Mouse (Mus musculus): ENCODE data around the gene Ptpre.
"Not testable (repeated sequence)": the region's sequence is repeated elsewhere in the genome, so short reads cannot be mapped to it uniquely, and the experiment has no call there.

Gene Ptpre

GRCm38 (mm10) chr7:135534548-135535189, 2.6 kb upstream of the Ptpre start:
- no peak for DNase-seq (ENCODE audit: low spot score)

- no peak for DNase-seq (ENCODE audit: low spot score)
These were observed 1.4 kb upstream of the Ptpre start for GRCm38 (mm10) chr7:135535908-135536307.

GRCm38 (mm10) chr7:135537948-135538741, 864 bp downstream of the Ptpre start:
- peak; percentile 42 for DNase-seq (ENCODE audit: low spot score)

- DNase-seq (ENCODE audit: low spot score), result no peak
These were observed 2.1 kb downstream of the Ptpre start for GRCm38 (mm10) chr7:135539429-135539828.

GRCm38 (mm10) chr7:135542235-135542634, 5.0 kb downstream of the Ptpre start:
- DNase-seq (ENCODE audit: low spot score), result no peak

GRCm38 (mm10) chr7:135543033-135543432, 5.8 kb downstream of the Ptpre start:
- no peak for DNase-seq (ENCODE audit: low spot score)

- DNase-seq (ENCODE audit: low spot score), result no peak
These were observed 7.0 kb downstream of the Ptpre start for GRCm38 (mm10) chr7:135544321-135544720.

GRCm38 (mm10) chr7:135545957-135546356, 8.7 kb downstream of the Ptpre start:
- no peak for DNase-seq (ENCODE audit: low spot score)

- DNase-seq (ENCODE audit: low spot score), result no peak
These were observed 9.2 kb downstream of the Ptpre start for GRCm38 (mm10) chr7:135546530-135546929.

- DNase-seq (ENCODE audit: low spot score), result no peak
These were observed 11.2 kb downstream of the Ptpre start for GRCm38 (mm10) chr7:135548434-135548833.

- no peak for DNase-seq (ENCODE audit: low spot score)
These were observed 14.3 kb downstream of the Ptpre start for GRCm38 (mm10) chr7:135551547-135551946.

GRCm38 (mm10) chr7:135553550-135553949, 16.3 kb downstream of the Ptpre start:
- no peak for DNase-seq (ENCODE audit: low spot score)

GRCm38 (mm10) chr7:135556663-135557402, 19.6 kb downstream of the Ptpre start:
- no peak for DNase-seq (ENCODE audit: low spot score)

- no peak for DNase-seq (ENCODE audit: low spot score)
These were observed 23.0 kb downstream of the Ptpre start for GRCm38 (mm10) chr7:135560280-135560679.

- DNase-seq (ENCODE audit: low spot score), result no peak
These were observed 26.7 kb downstream of the Ptpre start for GRCm38 (mm10) chr7:135564022-135564421.

GRCm38 (mm10) chr7:135566013-135566412, 28.7 kb downstream of the Ptpre start:
- peak; percentile 39 for DNase-seq (ENCODE audit: low spot score)

- no peak for DNase-seq (ENCODE audit: low spot score)
These were observed 30.3 kb downstream of the Ptpre start for GRCm38 (mm10) chr7:135567582-135567981.

- DNase-seq (ENCODE audit: low spot score), result no peak
These were observed 31.3 kb downstream of the Ptpre start for GRCm38 (mm10) chr7:135568550-135568949.

GRCm38 (mm10) chr7:135571392-135571791, 34.1 kb downstream of the Ptpre start:
- no peak for DNase-seq (ENCODE audit: low spot score)

- DNase-seq (ENCODE audit: low spot score), result no peak
These were observed 34.8 kb downstream of the Ptpre start for GRCm38 (mm10) chr7:135571951-135572559.

GRCm38 (mm10) chr7:135575319-135576069, 38.2 kb downstream of the Ptpre start:
- DNase-seq (ENCODE audit: low spot score), result not testable (repeated sequence)

GRCm38 (mm10) chr7:135576329-135576728, 39.0 kb downstream of the Ptpre start:
- DNase-seq (ENCODE audit: low spot score), result no peak
